Mouse (Mus musculus): ENCODE data around the gene Tanc2.

GRCm38 (mm10) chr11:105936974-105937373 is 347.2 kb downstream of the Tanc2 start:
- TF ChIP-seq EP300 (IDR thresholded peaks at IDR 0.05; ENCODE audit: low read depth) = no peak
- no peak for TF ChIP-seq CTCF (IDR thresholded peaks at IDR 0.05; ENCODE audit: low read depth)
